Mouse (Mus musculus) midbrain, embryonic 12.5 days (tissue): Measurements from ENCODE around the gene Tnfsf9. TPM values are rescaled to one million over a fixed set of nuclear protein-coding genes. Genes with fewer than 3 reads are reported as not detected.
A peak's percentile ranks its signal among the peaks of the same experiment; 100 is the strongest.

Experiments
- ATAC-seq: fragments of 200-750 bp; cut with Nextera tagmentation; 2 replicates; pipeline ENCODE4 v1.8.0; 2017; ENCODE audit warnings: low read depth, moderate TSS enrichment, moderate library complexity; ENCODE audit not compliant: low FRiP score
- H3K27ac ChIP-seq: fragments of 300-500 bp; sonication (generic); replicated peaks from 2 replicates; pipeline ENCODE4 v1.5.1; 2016; ENCODE audit warnings: mild to moderate bottlenecking
- H3K27me3 ChIP-seq: fragments of 300-500 bp; sonication (generic); 2 replicates; pipeline ENCODE4 v1.6.1; 2016; ENCODE audit warnings: mild to moderate bottlenecking
- H3K36me3 ChIP-seq: fragments of 300-500 bp; sonication (generic); 2 replicates; pipeline ENCODE4 v1.6.1; 2016
- H3K4me1 ChIP-seq: fragments of 300-500 bp; sonication (generic); 2 replicates; pipeline ENCODE4 v1.6.1; 2016
- H3K4me2 ChIP-seq: fragments of 300-500 bp; sonication (generic); replicated peaks from 2 replicates; pipeline ENCODE4 v1.6.1; 2016; ENCODE audit warnings: mild to moderate bottlenecking, moderate library complexity
- H3K4me3 ChIP-seq: fragments of 300-500 bp; sonication (generic); 2 replicates; pipeline ENCODE4 v1.5.1; 2016; ENCODE audit warnings: mild to moderate bottlenecking
- H3K9ac ChIP-seq: fragments of 300-500 bp; sonication (generic); replicated peaks from 2 replicates; pipeline ENCODE4 v1.6.1; 2016; ENCODE audit warnings: mild to moderate bottlenecking, moderate library complexity
- H3K9me3 ChIP-seq: fragments of 300-500 bp; sonication (generic); 2 replicates; pipeline ENCODE4 v1.6.1; 2016; ENCODE audit warnings: mild to moderate bottlenecking
- WGBS: fragments of 180-500 bp; shearing (Covaris S2); methylation state at CpG from one replicate; pipeline ENCODE4 v1.1.7; 2016; 5-methylcytosine and 5-hydroxymethylcytosine counted together
- polyA plus RNA-seq: library from polyadenylated mRNA; unstranded; fragments of >200 nt; fragmentation: Nextera tagmentation; extraction: Ambion mirVana; gene quantifications from 2 replicates; pipeline ENCODE4 v1.2.1, GENCODE M21; 2016

Tnfsf9 gene
- polyA plus RNA-seq, 1 experiment from 2014 or later, result 7.8 TPM

DNA sequence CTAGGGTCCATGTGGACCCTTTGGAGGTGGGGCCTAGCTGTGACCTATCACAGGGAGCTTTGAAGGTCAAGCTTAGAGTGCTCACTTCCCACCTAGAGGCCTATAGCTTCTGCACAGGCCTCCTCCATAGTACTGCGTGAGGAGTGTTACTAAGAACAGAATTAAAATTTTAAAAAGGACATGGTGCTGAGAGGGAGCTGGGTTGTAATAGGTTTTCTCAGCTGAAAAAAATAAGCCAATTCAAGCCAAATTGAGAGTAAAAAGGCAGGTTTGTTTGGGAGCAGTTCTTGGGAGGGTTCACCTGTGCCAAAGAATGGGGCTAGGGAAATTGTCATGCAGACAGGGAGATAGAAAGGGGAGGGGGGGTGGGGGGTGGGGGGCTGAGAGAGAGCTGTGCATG is 40.0 kb downstream of the Tnfsf9 start:
- no peak overlapping the region for H3K27ac ChIP-seq
- WGBS, result 61% methylated on average over 1 of the region's 1 CpGs
- H3K4me3 ChIP-seq, result no peak overlapping the region
- H3K4me2 ChIP-seq, result no peak overlapping the region
- no peaks in the 10 kb centered on the region for H3K36me3 ChIP-seq
- no peaks in the 10 kb centered on the region for H3K9me3 ChIP-seq
- ATAC-seq, result no peak
- no peak overlapping the region for H3K9ac ChIP-seq
- H3K4me1 ChIP-seq, result peaks cover 8% of the 10 kb centered on the region
- peaks cover 33% of the 10 kb centered on the region for H3K27me3 ChIP-seq

DNA sequence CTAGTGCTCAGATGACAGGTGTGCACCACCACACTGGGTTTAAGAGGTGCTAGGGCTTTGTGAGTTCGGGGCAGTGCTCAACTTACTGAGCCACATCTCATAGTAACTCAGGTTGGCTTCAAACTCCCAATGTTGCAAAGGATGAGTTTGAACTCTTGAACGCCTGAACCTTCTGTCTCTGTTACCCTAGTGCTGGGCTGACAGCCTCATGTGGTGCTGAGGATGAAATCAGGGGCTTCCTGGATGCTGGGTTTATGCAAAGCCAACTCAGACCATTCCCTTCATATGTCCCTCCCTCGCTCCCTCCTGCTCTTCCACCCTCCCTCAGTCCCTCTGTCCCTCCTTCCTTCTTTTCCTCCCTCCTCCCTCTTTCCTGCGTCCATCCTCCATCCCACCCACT is 43.2 kb downstream of the Tnfsf9 start:
- H3K4me2 ChIP-seq, result no peak overlapping the region
- 0 out of 2 replicates have a peak overlapping the region, but pooled peaks have one; percentile 54 for H3K9ac ChIP-seq
- no peak overlapping the region for H3K27ac ChIP-seq
- no peaks in the 10 kb centered on the region for H3K36me3 ChIP-seq
- no peaks in the 10 kb centered on the region for H3K9me3 ChIP-seq
- ATAC-seq, result no peak
- 58% methylated on average over 4 of the region's 4 CpGs for WGBS
- peaks cover 8% of the 10 kb centered on the region for H3K4me1 ChIP-seq
- no peak overlapping the region for H3K4me3 ChIP-seq
- peaks cover 46% of the 10 kb centered on the region for H3K27me3 ChIP-seq

DNA sequence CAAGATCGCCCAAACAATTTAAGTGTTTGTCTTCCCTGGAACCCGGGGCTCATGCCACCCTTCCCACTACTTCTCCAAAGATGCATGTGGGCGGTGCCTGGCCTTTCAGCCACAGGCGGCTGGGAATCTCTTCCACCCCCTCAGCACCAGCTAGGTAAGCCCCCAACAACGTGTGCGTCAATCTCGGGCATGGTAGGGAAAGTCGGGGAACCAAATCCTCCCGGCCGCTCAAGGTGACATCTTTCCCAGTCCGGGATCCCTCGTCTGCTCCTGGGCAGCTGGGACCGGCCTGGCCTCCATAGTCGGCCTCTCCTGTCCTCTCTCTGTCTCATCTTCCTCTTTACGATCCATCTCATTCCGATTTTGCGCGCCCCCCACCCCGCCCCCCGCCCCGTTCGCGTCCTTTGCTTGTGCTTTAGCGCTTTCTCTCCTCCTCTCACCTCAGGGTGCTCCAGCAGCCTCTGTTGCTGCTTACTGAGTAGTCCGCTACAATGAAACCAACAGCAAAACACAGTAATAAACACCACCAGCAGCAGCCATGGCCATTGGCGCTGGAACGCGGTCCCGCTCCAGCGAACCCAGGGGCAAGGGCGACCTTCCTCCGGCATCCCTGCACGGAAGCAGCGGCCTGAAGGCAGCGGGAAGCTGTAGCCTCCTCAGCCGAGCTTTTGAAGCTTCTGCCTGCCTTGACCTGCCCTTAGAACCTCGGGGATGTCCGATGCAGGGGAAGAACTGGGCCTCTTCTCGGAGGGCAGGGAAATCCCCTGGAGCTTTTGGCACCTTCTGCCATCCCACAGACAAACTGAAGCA is 44.1 kb downstream of the Tnfsf9 start, which contains the start of gene Cd70:
Gene Cd70, minus strand, starts transcription at position 784 of the 810 bp plus-strand sequence.
- WGBS, result 1% methylated on average over 37 of the region's 39 CpGs
- Histone ChIP-seq H3K4me3 (peak within 1 kb of the TSS; percentile 36), H3K4me2 (peak within 1 kb of the TSS; percentile 62), H3K9me3 (no peaks in the 10 kb centered on the region), H3K9ac (peak within 1 kb of the TSS; percentile 54), H3K4me1 (peaks cover 8% of the 10 kb centered on the region), H3K27ac (no peak within 1 kb of the TSS), H3K27me3 (peaks cover 46% of the 10 kb centered on the region), H3K36me3 (no peaks in the 10 kb centered on the region)
- ATAC-seq, result peak; percentile 30; the same call in 1 of the 2 replicates

DNA sequence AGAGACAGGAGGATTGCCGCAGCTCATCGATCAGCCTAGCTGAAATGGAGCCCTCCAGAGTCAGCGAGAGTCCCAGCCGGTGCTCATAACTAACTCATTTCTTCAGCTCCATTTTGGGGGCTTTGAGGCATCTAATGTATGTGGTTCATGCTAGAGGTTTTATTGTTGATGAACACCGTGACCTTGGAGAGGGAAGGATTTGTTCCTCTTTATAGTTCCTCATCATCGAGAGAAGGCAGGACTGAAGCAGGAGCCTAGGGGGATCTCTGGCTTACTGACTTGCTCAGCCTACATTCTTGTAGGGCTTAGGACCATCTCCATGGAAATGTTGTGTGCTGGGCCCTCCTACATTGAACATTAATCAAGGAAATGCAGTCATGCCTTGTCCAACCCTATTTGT is 47.9 kb downstream of the Tnfsf9 start:
- Histone ChIP-seq H3K27ac (no peak overlapping the region), H3K36me3 (no peaks in the 10 kb centered on the region), H3K9me3 (no peaks in the 10 kb centered on the region), H3K4me1 (peaks cover 8% of the 10 kb centered on the region), H3K9ac (no peak overlapping the region), H3K27me3 (peaks cover 34% of the 10 kb centered on the region), H3K4me2 (no peak overlapping the region), H3K4me3 (no peak overlapping the region)
- no peak for ATAC-seq
- WGBS, result 69% methylated on average over 6 of the region's 6 CpGs

DNA sequence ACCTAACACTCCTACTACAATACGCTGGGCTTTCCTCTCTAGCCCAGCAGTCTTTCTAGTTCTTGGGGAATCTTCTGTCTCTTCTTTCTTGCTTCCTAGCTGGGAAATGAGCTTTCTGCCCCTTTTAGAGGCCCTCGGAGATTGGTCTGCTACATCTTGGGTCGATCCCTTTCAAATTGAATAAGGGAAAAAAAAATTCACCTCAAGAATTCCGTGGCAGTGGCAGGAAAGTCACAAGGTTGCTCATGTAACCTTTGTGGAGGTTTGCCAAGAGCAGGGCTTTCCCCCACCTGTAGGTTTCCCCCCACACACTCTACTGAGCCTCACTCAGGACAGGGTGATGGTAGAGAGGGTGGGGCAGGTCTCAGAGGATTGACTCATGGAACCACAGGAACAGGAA is 48.7 kb downstream of the Tnfsf9 start:
- no peaks in the 10 kb centered on the region for H3K9me3 ChIP-seq
- peaks cover 27% of the 10 kb centered on the region for H3K27me3 ChIP-seq
- no peak overlapping the region for H3K4me2 ChIP-seq
- no peak overlapping the region for H3K4me3 ChIP-seq
- ATAC-seq, result no peak
- H3K4me1 ChIP-seq, result peaks cover 8% of the 10 kb centered on the region
- WGBS, result 85% methylated on average over 4 of the region's 4 CpGs
- H3K9ac ChIP-seq, result no peak overlapping the region
- no peaks in the 10 kb centered on the region for H3K36me3 ChIP-seq
- H3K27ac ChIP-seq, result no peak overlapping the region

Other genes starting within 250 kb of the Tnfsf9 start
- not detected in 2 replicates for gene Acsbg2, start 230.9 kb upstream of the Tnfsf9 start, polyA plus RNA-seq
- gene 1700061G19Rik, start 229.8 kb upstream of the Tnfsf9 start, polyA plus RNA-seq, result 0.50 and 0.63 TPM in 2 replicates
- 102 and 104 TPM in 2 replicates for gene Mllt1, start 169.9 kb upstream of the Tnfsf9 start, polyA plus RNA-seq
- gene Acer1, start 123.2 kb upstream of the Tnfsf9 start, polyA plus RNA-seq, result not detected in 2 replicates
- gene Clpp, start 115.0 kb upstream of the Tnfsf9 start, polyA plus RNA-seq, result 130 and 137 TPM in 2 replicates
- gene Alkbh7, start 108.0 kb upstream of the Tnfsf9 start, polyA plus RNA-seq, result 31.2 and 33.7 TPM in 2 replicates
- gene Pspn, start 105.3 kb upstream of the Tnfsf9 start, polyA plus RNA-seq, result 0.87 TPM in 1 of 2 replicates, not detected in the other
- gene Gtf2f1, start 94.0 kb upstream of the Tnfsf9 start, polyA plus RNA-seq, result 68.6 and 72.9 TPM in 2 replicates
- gene Gm17949, start 93.9 kb upstream of the Tnfsf9 start, polyA plus RNA-seq, result 0.34 and 0.72 TPM in 2 replicates
- 62.7 and 85.4 TPM in 2 replicates for gene Khsrp, start 73.8 kb upstream of the Tnfsf9 start, polyA plus RNA-seq
- 0.19 TPM in 1 of 2 replicates, not detected in the other for gene Slc25a41, start 63.7 kb upstream of the Tnfsf9 start, polyA plus RNA-seq
- gene Crb3, start 46.2 kb upstream of the Tnfsf9 start, polyA plus RNA-seq, result 0.31 and 1.5 TPM in 2 replicates
- gene Slc25a23, start 45.5 kb upstream of the Tnfsf9 start, polyA plus RNA-seq, result 19.0 and 22.3 TPM in 2 replicates
- 2.4 and 3.3 TPM in 2 replicates for gene Dennd1c, start 26.8 kb upstream of the Tnfsf9 start, polyA plus RNA-seq
- 189 and 205 TPM in 2 replicates for gene Tubb4a, start 17.5 kb upstream of the Tnfsf9 start, polyA plus RNA-seq
- gene Cd70, start 44.5 kb downstream of the Tnfsf9 start, polyA plus RNA-seq, result 0.29 and 0.38 TPM in 2 replicates
- gene Tnfsf14, start 88.9 kb downstream of the Tnfsf9 start, polyA plus RNA-seq, result 0.09 TPM in 1 of 2 replicates, not detected in the other
- 0.50 and 0.64 TPM in 2 replicates for gene C3, start 122.8 kb downstream of the Tnfsf9 start, polyA plus RNA-seq
- 23.3 and 24.5 TPM in 2 replicates for gene Gpr108, start 143.1 kb downstream of the Tnfsf9 start, polyA plus RNA-seq
- 23.5 and 26.6 TPM in 2 replicates for gene Trip10, start 144.1 kb downstream of the Tnfsf9 start, polyA plus RNA-seq
- gene Vav1, start 173.8 kb downstream of the Tnfsf9 start, polyA plus RNA-seq, result 2.0 and 2.1 TPM in 2 replicates